Mouse (Mus musculus) liver, postnatal 0 days (tissue): ENCODE results near the gene Ankrd13d.

Experiments used
- CTCF ChIP-seq: sonication (generic); IDR thresholded peaks from 2 replicates; pipeline ENCODE4 v1.5.1; 2016; ENCODE audit warnings: antibody characterized with exemption, low read depth
- EP300 ChIP-seq: IDR thresholded peaks from 2 replicates; pipeline ENCODE4 v1.6.1; 2016; ENCODE audit warnings: antibody characterized with exemption, low read depth, mild to moderate bottlenecking

DNA sequence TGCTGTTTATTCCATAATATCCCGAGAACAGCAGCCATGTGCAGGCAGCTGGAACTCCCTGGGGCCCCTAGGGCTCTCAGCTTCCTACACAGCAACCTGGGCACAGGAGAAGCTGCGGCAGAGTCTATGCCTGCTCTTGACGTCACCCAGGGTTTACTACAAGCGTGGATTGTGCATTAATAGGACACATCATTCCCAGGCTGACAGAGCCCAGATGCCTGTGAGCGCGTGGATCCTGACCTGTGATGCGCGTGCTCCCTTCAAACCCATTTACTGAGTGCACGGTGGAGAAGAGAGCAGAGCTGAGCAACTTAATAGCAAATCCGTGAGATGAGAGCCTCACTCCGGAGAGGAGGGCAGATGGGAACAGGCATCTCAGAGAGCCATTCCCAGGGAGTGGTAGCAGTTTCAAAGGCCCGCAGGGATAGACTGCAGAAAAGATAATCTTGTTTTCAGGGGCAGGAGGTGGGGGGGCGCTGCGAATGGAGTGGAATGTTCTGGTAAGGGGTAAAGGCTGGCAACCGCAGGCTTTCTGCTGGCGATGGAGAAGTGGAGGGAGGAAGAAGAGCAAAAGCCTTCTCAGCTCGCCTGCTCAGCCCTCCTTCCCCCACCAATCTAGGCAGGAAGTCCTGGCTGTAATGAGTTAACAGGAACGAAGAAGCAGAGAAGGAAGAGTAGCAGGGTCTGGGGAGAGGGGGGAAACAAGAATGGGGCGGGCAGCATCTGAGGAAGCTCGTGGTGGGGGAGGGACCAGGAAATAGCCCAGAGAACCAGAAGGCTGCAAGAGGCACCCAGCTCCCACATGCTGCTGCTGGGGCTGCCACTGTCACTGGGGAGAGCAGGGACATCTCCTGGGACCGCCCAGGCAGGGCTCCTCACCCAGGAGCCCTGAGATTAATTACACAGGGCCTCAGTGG, 19.1 kb upstream of the Ankrd13d start:
- TF ChIP-seq CTCF (no peak), EP300 (no peak)
